Mouse (Mus musculus) G1E (cell line): ENCODE data around the gene Shisa2.

Source experiments
- CTCF ChIP-seq: IDR thresholded peaks from 2 replicates; pipeline ENCODE4 v1.5.1; 2012; ENCODE audit warnings: low read depth, low read length, inconsistent platforms, mixed read lengths
- GATA1 ChIP-seq: IDR thresholded peaks from 2 replicates; pipeline ENCODE4 v1.6.1; 2012; ENCODE audit warnings: borderline replicate concordance, low read length, inconsistent platforms, mixed read lengths
- POLR2AphosphoS5 ChIP-seq: IDR thresholded peaks from 2 replicates; pipeline ENCODE4 v1.6.1; 2012; ENCODE audit warnings: low read depth, low read length, inconsistent platforms; ENCODE audit not compliant: insufficient replicate concordance
- TAL1 ChIP-seq: conservative IDR thresholded peaks from 2 replicates; pipeline ENCODE4 v1.6.1; 2012; ENCODE audit warnings: low read depth, low read length, inconsistent platforms, mixed read lengths

DNA sequence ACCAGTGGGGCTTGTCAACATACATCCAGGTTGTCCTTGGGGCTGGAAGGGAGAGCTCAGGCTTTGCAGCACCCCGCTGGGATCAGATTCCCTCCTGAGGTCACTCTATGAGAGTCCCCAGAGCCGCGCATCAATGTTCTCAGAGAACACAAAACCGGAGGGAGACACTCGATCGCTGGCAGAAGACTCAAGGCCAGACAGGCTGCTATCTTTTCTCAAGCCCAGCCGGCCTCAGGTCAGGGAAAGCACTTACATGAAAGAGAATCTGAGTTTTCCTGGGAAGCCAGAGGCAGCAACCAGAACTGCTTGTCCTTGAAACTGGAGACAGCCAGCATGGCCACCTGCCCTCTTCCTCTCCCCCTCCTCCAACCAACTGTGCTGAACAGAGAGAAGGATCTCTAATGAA, 52.5 kb downstream of the Shisa2 start:
- TF ChIP-seq CTCF (no peak), GATA1 (no peak), POLR2AphosphoS5 (no peak), TAL1 (no peak)
